Mouse (Mus musculus) embryonic facial prominence, embryonic 12.5 days (tissue): ENCODE measurements at regions not wholly inside any gene's neighbourhood (a gene's known extent, or its start where the extent isn't known, plus 50 kb on each side); places are given as distances from the start of the nearest gene placed in this dataset.

Experiments
- ATAC-seq: fragments of 200-750 bp; cut with Nextera tagmentation; 2 replicates; pipeline ENCODE4 v1.8.0; 2017; ENCODE audit not compliant: insufficient number of reproducible peaks, insufficient read depth, low FRiP score, low TSS enrichment
- H3K27ac ChIP-seq: fragments of 300-500 bp; sonication (generic); 2 replicates; pipeline ENCODE4 v1.5.1; 2016; ENCODE audit warnings: mild to moderate bottlenecking
- H3K27me3 ChIP-seq: fragments of 300-500 bp; sonication (generic); 2 replicates; pipeline ENCODE4 v1.6.1; 2016; ENCODE audit warnings: mild to moderate bottlenecking, moderate library complexity
- H3K36me3 ChIP-seq: fragments of 300-500 bp; sonication (generic); 2 replicates; pipeline ENCODE4 v1.6.1; 2016; ENCODE audit warnings: mild to moderate bottlenecking
- H3K4me1 ChIP-seq: fragments of 300-500 bp; sonication (generic); 2 replicates; pipeline ENCODE4 v1.6.1; 2016
- H3K4me2 ChIP-seq: fragments of 300-500 bp; sonication (generic); replicated peaks from 2 replicates; pipeline ENCODE4 v1.6.1; 2016; ENCODE audit warnings: mild to moderate bottlenecking, moderate library complexity
- H3K4me3 ChIP-seq: fragments of 300-500 bp; sonication (generic); 2 replicates; pipeline ENCODE4 v1.5.1; 2016; ENCODE audit warnings: mild to moderate bottlenecking
- H3K9ac ChIP-seq: fragments of 300-500 bp; sonication (generic); 2 replicates; pipeline ENCODE4 v1.6.1; 2016; ENCODE audit warnings: mild to moderate bottlenecking, moderate library complexity
- H3K9me3 ChIP-seq: fragments of 300-500 bp; sonication (generic); 2 replicates; pipeline ENCODE4 v1.6.1; 2016; ENCODE audit warnings: mild to moderate bottlenecking, moderate library complexity
- WGBS: fragments of 180-500 bp; shearing (Covaris S2); methylation state at CpG from one replicate; pipeline ENCODE4 v1.1.7; 2016; 5-methylcytosine and 5-hydroxymethylcytosine counted together

- no peaks in the 10 kb centered on the region for H3K9me3 ChIP-seq
- H3K4me2 ChIP-seq = no peak overlapping the region
- ATAC-seq = no peak
- no peak overlapping the region for H3K9ac ChIP-seq
- no peak overlapping the region for H3K4me3 ChIP-seq
- H3K36me3 ChIP-seq = no peaks in the 10 kb centered on the region
- H3K27ac ChIP-seq = no peak overlapping the region
- WGBS = 52% methylated on average over 4 of the region's 4 CpGs
- no peaks in the 10 kb centered on the region for H3K27me3 ChIP-seq
- H3K4me1 ChIP-seq = peaks cover 9% of the 10 kb centered on the region; the same call in 1 of the 2 replicates
These were observed 169.2 kb upstream of the Tbca start for GRCm38 (mm10) chr13:94619511-94619910.

- no peaks in the 10 kb centered on the region for H3K9me3 ChIP-seq
- no peak for ATAC-seq
- no peak overlapping the region for H3K4me2 ChIP-seq
- no peak overlapping the region for H3K4me3 ChIP-seq
- no peak overlapping the region for H3K27ac ChIP-seq
- H3K27me3 ChIP-seq = no peaks in the 10 kb centered on the region
- 79% methylated on average over 1 of the region's 1 CpGs for WGBS
- no peaks in the 10 kb centered on the region for H3K36me3 ChIP-seq
- H3K9ac ChIP-seq = no peak overlapping the region
- H3K4me1 ChIP-seq = no peaks in the 10 kb centered on the region
These were observed 158.7 kb upstream of the Tbca start for GRCm38 (mm10) chr13:94630055-94630454.

DNA sequence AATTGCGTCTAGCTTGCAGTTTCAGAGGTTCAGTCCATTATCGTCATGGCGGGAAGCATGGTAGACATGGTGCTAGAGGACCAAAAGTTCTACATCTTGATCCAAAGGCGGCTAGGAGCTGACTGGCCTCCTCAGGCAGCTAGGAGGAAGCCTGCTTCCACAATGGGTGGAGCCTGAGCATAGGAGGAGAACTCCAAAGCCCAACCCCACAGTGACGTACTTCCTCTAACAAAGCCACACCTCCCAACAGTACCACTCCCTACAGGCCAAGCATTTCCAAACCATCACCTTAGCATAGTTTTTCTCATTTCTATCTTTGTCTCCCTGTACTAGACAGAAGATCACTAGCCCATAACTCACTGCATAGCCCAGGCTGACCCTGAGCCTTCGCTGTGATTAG, 158.0 kb upstream of the Tbca start:
- H3K27ac ChIP-seq = no peak overlapping the region
- no peak overlapping the region for H3K4me3 ChIP-seq
- 92% methylated on average over 6 of the region's 6 CpGs for WGBS
- H3K4me1 ChIP-seq = no peaks in the 10 kb centered on the region
- no peak for ATAC-seq
- no peaks in the 10 kb centered on the region for H3K27me3 ChIP-seq
- no peak overlapping the region for H3K9ac ChIP-seq
- H3K9me3 ChIP-seq = no peaks in the 10 kb centered on the region
- H3K36me3 ChIP-seq = no peaks in the 10 kb centered on the region
- no peak overlapping the region for H3K4me2 ChIP-seq

DNA sequence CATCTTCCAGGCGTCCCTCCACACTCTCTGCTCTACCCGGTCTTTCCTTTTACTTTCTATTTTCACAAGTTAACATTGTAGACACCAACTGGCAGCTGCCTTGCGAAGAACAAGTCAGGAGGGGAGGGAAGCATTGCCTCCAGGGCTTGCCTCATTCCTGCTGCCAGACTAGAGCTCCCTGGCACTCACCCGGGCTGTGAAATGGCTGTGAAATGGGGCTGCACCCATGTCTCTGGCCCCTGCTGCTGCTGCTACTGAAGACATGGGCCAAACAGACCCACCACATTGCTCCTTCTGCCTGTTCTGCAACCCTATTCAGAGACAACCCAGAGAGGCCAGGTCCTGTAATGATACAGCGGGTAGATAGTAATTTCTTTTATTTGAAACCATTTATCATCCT, 156.0 kb upstream of the Tbca start:
- no peaks in the 10 kb centered on the region; the same call in 1 of the 2 replicates for H3K27me3 ChIP-seq
- WGBS = 42% methylated on average over 5 of the region's 5 CpGs
- H3K9me3 ChIP-seq = no peaks in the 10 kb centered on the region
- ATAC-seq = no peak
- no peaks in the 10 kb centered on the region for H3K4me1 ChIP-seq
- H3K4me3 ChIP-seq = no peak overlapping the region
- H3K9ac ChIP-seq = no peak overlapping the region
- no peak overlapping the region for H3K4me2 ChIP-seq
- H3K36me3 ChIP-seq = no peaks in the 10 kb centered on the region
- no peak overlapping the region for H3K27ac ChIP-seq

DNA sequence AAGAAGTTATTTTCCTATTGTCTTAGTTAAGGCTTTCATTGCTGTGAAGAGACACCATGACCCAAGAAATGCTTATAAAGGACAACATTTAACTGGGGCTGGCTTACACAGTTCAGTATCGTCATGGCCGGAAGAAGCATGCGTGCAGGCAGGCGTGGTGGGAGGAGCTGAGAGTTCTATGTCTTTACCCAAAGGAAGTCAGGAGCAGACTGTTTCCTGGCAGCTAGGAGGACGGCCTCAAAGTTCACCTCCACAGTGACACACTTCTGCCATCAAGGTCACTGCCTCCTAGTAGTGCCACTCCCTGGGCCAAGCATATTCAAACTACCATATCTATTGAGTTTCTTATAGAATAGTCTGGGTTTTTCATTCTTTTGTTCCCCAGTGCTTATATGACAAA, 148.4 kb upstream of the Tbca start:
- peaks cover 3% of the 10 kb centered on the region for H3K27me3 ChIP-seq
- no peak overlapping the region for H3K27ac ChIP-seq
- H3K9ac ChIP-seq = no peak overlapping the region
- no peaks in the 10 kb centered on the region for H3K9me3 ChIP-seq
- 82% methylated on average over 5 of the region's 5 CpGs for WGBS
- H3K4me3 ChIP-seq = no peak overlapping the region
- no peak for ATAC-seq
- no peaks in the 10 kb centered on the region for H3K36me3 ChIP-seq
- no peaks in the 10 kb centered on the region for H3K4me1 ChIP-seq
- H3K4me2 ChIP-seq = no peak overlapping the region

GRCm38 (mm10) chr13:94645241-94646206, 143.2 kb upstream of the Tbca start:
- WGBS = 62% methylated on average over 19 of the region's 19 CpGs
- no peaks in the 10 kb centered on the region for H3K9me3 ChIP-seq
- peaks cover 3% of the 10 kb centered on the region; the same call in 1 of the 2 replicates for H3K27me3 ChIP-seq
- no peak overlapping the region for H3K4me2 ChIP-seq
- H3K4me1 ChIP-seq = 0 out of 2 replicates have a peak, but pooled peaks cover 3% of the 10 kb centered on the region
- ATAC-seq = no peak
- no peak overlapping the region for H3K9ac ChIP-seq
- H3K36me3 ChIP-seq = no peaks in the 10 kb centered on the region
- no peak overlapping the region for H3K27ac ChIP-seq
- no peak overlapping the region for H3K4me3 ChIP-seq

- Histone ChIP-seq H3K4me2 (no peak overlapping the region), H3K27ac (no peak overlapping the region), H3K4me3 (no peak overlapping the region), H3K27me3 (peaks cover 3% of the 10 kb centered on the region; the same call in 1 of the 2 replicates), H3K36me3 (no peaks in the 10 kb centered on the region), H3K9ac (no peak overlapping the region), H3K9me3 (no peaks in the 10 kb centered on the region), H3K4me1 (0 out of 2 replicates have a peak, but pooled peaks cover 3% of the 10 kb centered on the region)
- 83% methylated on average over 2 of the region's 2 CpGs for WGBS
- ATAC-seq = no peak
These were observed 142.4 kb upstream of the Tbca start for GRCm38 (mm10) chr13:94646326-94646725.

DNA sequence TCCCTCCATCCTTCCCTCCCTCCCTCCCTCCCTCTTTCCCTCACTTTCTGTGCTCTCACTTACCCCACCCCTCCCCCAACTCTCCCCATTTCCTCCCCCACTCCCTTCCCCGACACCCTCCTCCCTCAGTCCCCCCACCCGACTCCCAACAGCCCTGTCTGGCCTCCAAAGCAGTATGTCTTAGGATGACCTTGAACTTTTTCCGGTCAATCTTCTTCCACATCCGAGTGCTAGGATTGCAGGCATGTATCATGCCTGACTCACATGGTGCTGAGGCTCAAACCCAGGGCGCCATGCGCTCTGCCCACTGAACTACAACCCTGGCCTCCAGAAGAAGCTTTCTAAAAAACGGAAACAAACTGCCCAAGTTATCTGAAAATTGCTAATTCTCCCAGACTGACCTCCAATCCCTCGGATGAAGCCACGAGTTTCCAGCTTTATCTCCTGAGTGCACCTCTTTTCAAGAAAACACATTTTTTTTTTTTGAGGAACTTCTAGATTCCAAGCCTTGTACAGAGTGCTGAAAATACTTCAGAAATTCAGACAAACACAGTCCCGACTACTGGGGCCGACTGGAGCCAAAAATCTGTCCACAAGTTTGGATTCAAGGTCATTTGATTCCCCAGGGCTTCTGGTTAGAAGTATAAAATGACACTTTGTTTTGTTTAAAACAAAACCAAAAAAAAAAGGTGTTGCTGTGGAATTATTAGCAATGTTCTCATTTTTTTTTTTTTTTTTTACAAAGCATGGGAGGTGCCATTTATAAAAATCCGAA, 141.7 kb upstream of the Tbca start:
- H3K4me2 ChIP-seq = no peak overlapping the region
- no peak overlapping the region for H3K4me3 ChIP-seq
- H3K36me3 ChIP-seq = no peaks in the 10 kb centered on the region
- H3K4me1 ChIP-seq = 0 out of 2 replicates have a peak, but pooled peaks cover 3% of the 10 kb centered on the region
- no peak overlapping the region for H3K27ac ChIP-seq
- no peak for ATAC-seq
- H3K27me3 ChIP-seq = peaks cover 3% of the 10 kb centered on the region; the same call in 1 of the 2 replicates
- H3K9me3 ChIP-seq = no peaks in the 10 kb centered on the region
- no peak overlapping the region for H3K9ac ChIP-seq
- WGBS = 52% methylated on average over 12 of the region's 12 CpGs

DNA sequence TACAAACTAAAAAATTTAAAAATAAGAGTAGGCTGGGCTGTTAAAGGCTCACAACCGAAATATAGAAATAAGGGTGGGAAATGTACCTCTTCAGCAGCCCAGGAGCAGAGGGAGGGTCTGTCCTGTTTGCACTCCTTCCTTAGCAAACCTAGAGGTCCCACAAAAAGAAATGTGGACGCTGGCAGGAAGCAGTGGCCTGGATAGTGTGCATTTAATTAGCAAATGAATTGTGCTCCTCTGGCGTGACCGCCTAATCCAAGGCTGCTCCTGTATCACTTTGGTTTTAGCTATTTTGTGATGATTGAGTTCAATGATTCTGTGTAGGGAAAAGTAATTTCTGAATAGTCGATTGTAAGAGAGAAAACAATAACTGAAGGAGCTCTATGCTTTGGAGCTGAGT, 141.1 kb upstream of the Tbca start:
- Histone ChIP-seq H3K36me3 (no peaks in the 10 kb centered on the region), H3K4me1 (0 out of 2 replicates have a peak, but pooled peaks cover 3% of the 10 kb centered on the region), H3K27me3 (peaks cover 3% of the 10 kb centered on the region; the same call in 1 of the 2 replicates), H3K27ac (no peak overlapping the region), H3K4me3 (no peak overlapping the region), H3K4me2 (no peak overlapping the region), H3K9me3 (no peaks in the 10 kb centered on the region), H3K9ac (no peak overlapping the region)
- no peak for ATAC-seq
- WGBS = 29% methylated on average over 5 of the region's 5 CpGs

DNA sequence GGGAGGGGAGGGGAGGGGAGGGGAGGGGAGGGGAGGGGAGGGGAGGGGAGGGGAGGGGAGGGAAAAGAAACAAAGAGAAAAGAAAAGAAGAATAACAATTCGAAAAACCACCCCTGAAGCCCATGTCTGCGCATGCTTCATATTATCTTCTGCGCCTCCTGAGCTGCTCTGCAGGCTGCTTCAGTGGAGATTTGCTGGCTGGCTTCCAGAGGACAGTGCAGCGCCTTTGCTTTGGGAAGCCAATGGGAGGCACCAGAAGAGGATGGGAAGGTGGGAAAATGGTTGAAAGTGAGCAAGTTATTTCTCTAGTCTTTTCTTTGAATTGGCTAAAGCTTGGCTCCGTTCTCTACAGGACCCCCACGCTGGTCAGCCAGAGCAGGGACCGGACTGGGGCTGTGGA, 137.8 kb upstream of the Tbca start:
- no peak overlapping the region for H3K9ac ChIP-seq
- H3K36me3 ChIP-seq = no peaks in the 10 kb centered on the region
- no peaks in the 10 kb centered on the region for H3K27me3 ChIP-seq
- no peak overlapping the region for H3K4me2 ChIP-seq
- ATAC-seq = no peak
- 78% methylated on average over 7 of the region's 7 CpGs for WGBS
- 0 out of 2 replicates have a peak, but pooled peaks cover 3% of the 10 kb centered on the region for H3K4me1 ChIP-seq
- no peak overlapping the region for H3K27ac ChIP-seq
- H3K9me3 ChIP-seq = no peaks in the 10 kb centered on the region
- no peak overlapping the region for H3K4me3 ChIP-seq

- no peak for ATAC-seq
- Histone ChIP-seq H3K4me3 (no peak overlapping the region), H3K4me1 (no peaks in the 10 kb centered on the region), H3K27ac (no peak overlapping the region), H3K4me2 (no peak overlapping the region), H3K9me3 (no peaks in the 10 kb centered on the region), H3K36me3 (no peaks in the 10 kb centered on the region), H3K9ac (no peak overlapping the region), H3K27me3 (peaks cover 6% of the 10 kb centered on the region; the same call in 1 of the 2 replicates)
- 87% methylated on average over 9 of the region's 9 CpGs for WGBS
These were observed 121.1 kb upstream of the Tbca start for GRCm38 (mm10) chr13:94667604-94668003.
